Mouse (Mus musculus): Measurements from ENCODE around the gene Adra1b. TPM values are rescaled to one million over a fixed set of nuclear protein-coding genes. Genes with fewer than 3 reads are reported as not detected.

Adra1b gene
- polyA plus RNA-seq, 1 experiment from 2014 or later, result 0.42 TPM

- Histone ChIP-seq H3K4me2 (ENCODE audit: low read depth, low read length) (no peak overlapping the region), H3K9me3 (replicated peaks; ENCODE audit: control insufficient read depth, low read length) (no peaks in the 10 kb centered on the region), H3K9ac (replicated peaks; ENCODE audit: low read length) (no peak overlapping the region), H3K27ac (replicated peaks; ENCODE audit: low read depth, low read length) (no peak overlapping the region), H3K4me3 (ENCODE audit: low read depth, low read length) (no peak overlapping the region), H3K27me3 (ENCODE audit: control insufficient read depth, insufficient read depth, low read length) (no peaks in the 10 kb centered on the region), H3K36me3 (replicated peaks; ENCODE audit: control insufficient read depth, insufficient read depth, low read depth, low read length) (no peaks in the 10 kb centered on the region), H3K4me1 (ENCODE audit: control insufficient read depth, insufficient read depth, low read length) (no peaks in the 10 kb centered on the region)
- DNase-seq (ENCODE audit: low spot score) (no peak), ATAC-seq (replicated peaks; ENCODE audit: insufficient number of reproducible peaks, low FRiP score, low TSS enrichment, low read depth) (no peak)
- 92% methylated on average over 4 of the region's 4 CpGs for WGBS
Measured at GRCm38 (mm10) chr11:43826769-43827168, 74.2 kb downstream of the Adra1b start.

GRCm38 (mm10) chr11:43823349-43823748, 77.7 kb downstream of the Adra1b start:
- no peak for ATAC-seq (replicated peaks; ENCODE audit: insufficient number of reproducible peaks, low FRiP score, low TSS enrichment, low read depth)
- Histone ChIP-seq H3K36me3 (replicated peaks; ENCODE audit: control insufficient read depth, insufficient read depth, low read depth, low read length) (no peaks in the 10 kb centered on the region), H3K9ac (replicated peaks; ENCODE audit: low read length) (no peak overlapping the region), H3K9me3 (replicated peaks; ENCODE audit: control insufficient read depth, low read length) (no peaks in the 10 kb centered on the region), H3K4me3 (ENCODE audit: low read depth, low read length) (no peak overlapping the region), H3K27me3 (ENCODE audit: control insufficient read depth, insufficient read depth, low read length) (no peaks in the 10 kb centered on the region), H3K27ac (replicated peaks; ENCODE audit: low read depth, low read length) (no peak overlapping the region), H3K4me2 (ENCODE audit: low read depth, low read length) (no peak overlapping the region), H3K4me1 (ENCODE audit: control insufficient read depth, insufficient read depth, low read length) (no peaks in the 10 kb centered on the region)
- no peak for DNase-seq (ENCODE audit: low spot score)
- WGBS, result 76% methylated on average over 5 of the region's 5 CpGs

- no peak for DNase-seq (ENCODE audit: low spot score)
- H3K27ac ChIP-seq (replicated peaks; ENCODE audit: low read depth, low read length), result no peak overlapping the region
- H3K9ac ChIP-seq (replicated peaks; ENCODE audit: low read length), result no peak overlapping the region
- H3K36me3 ChIP-seq (replicated peaks; ENCODE audit: control insufficient read depth, insufficient read depth, low read depth, low read length), result no peaks in the 10 kb centered on the region
- H3K4me1 ChIP-seq (ENCODE audit: control insufficient read depth, insufficient read depth, low read length), result no peaks in the 10 kb centered on the region
- no peak overlapping the region for H3K4me3 ChIP-seq (ENCODE audit: low read depth, low read length)
- no peaks in the 10 kb centered on the region for H3K9me3 ChIP-seq (replicated peaks; ENCODE audit: control insufficient read depth, low read length)
- no peaks in the 10 kb centered on the region for H3K27me3 ChIP-seq (ENCODE audit: control insufficient read depth, insufficient read depth, low read length)
- H3K4me2 ChIP-seq (ENCODE audit: low read depth, low read length), result no peak overlapping the region
- WGBS, result 84% methylated on average over 11 of the region's 11 CpGs
- ATAC-seq (replicated peaks; ENCODE audit: insufficient number of reproducible peaks, low FRiP score, low TSS enrichment, low read depth), result no peak
Measured at GRCm38 (mm10) chr11:43820552-43821460, 80.2 kb downstream of the Adra1b start.

GRCm38 (mm10) chr11:43817368-43817923, 83.6 kb downstream of the Adra1b start:
- Histone ChIP-seq H3K4me3 (ENCODE audit: low read depth, low read length) (no peak overlapping the region), H3K27me3 (ENCODE audit: control insufficient read depth, insufficient read depth, low read length) (no peaks in the 10 kb centered on the region), H3K27ac (replicated peaks; ENCODE audit: low read depth, low read length) (no peak overlapping the region), H3K9me3 (replicated peaks; ENCODE audit: control insufficient read depth, low read length) (no peaks in the 10 kb centered on the region), H3K4me2 (ENCODE audit: low read depth, low read length) (no peak overlapping the region), H3K36me3 (replicated peaks; ENCODE audit: control insufficient read depth, insufficient read depth, low read depth, low read length) (no peaks in the 10 kb centered on the region), H3K9ac (replicated peaks; ENCODE audit: low read length) (no peak overlapping the region), H3K4me1 (ENCODE audit: control insufficient read depth, insufficient read depth, low read length) (no peaks in the 10 kb centered on the region)
- WGBS, result 70% methylated on average over 9 of the region's 9 CpGs
- DNase-seq (ENCODE audit: low spot score) (no peak), ATAC-seq (replicated peaks; ENCODE audit: insufficient number of reproducible peaks, low FRiP score, low TSS enrichment, low read depth) (no peak)

GRCm38 (mm10) chr11:43812535-43812934, 88.5 kb downstream of the Adra1b start:
- WGBS, result 63% methylated on average over 5 of the region's 5 CpGs
- Histone ChIP-seq H3K4me3 (ENCODE audit: low read depth, low read length) (no peak overlapping the region), H3K9ac (replicated peaks; ENCODE audit: low read length) (no peak overlapping the region), H3K27me3 (ENCODE audit: control insufficient read depth, insufficient read depth, low read length) (no peaks in the 10 kb centered on the region), H3K4me1 (ENCODE audit: control insufficient read depth, insufficient read depth, low read length) (no peaks in the 10 kb centered on the region), H3K36me3 (replicated peaks; ENCODE audit: control insufficient read depth, insufficient read depth, low read depth, low read length) (no peaks in the 10 kb centered on the region), H3K9me3 (replicated peaks; ENCODE audit: control insufficient read depth, low read length) (no peaks in the 10 kb centered on the region), H3K4me2 (ENCODE audit: low read depth, low read length) (no peak overlapping the region), H3K27ac (replicated peaks; ENCODE audit: low read depth, low read length) (no peak overlapping the region)
- no peak for DNase-seq (ENCODE audit: low spot score)
- no peak for ATAC-seq (replicated peaks; ENCODE audit: insufficient number of reproducible peaks, low FRiP score, low TSS enrichment, low read depth)

- no peaks in the 10 kb centered on the region for H3K9me3 ChIP-seq (replicated peaks; ENCODE audit: control insufficient read depth, low read length)
- no peak overlapping the region for H3K4me2 ChIP-seq (ENCODE audit: low read depth, low read length)
- H3K36me3 ChIP-seq (replicated peaks; ENCODE audit: control insufficient read depth, insufficient read depth, low read depth, low read length), result no peaks in the 10 kb centered on the region
- H3K4me1 ChIP-seq (ENCODE audit: control insufficient read depth, insufficient read depth, low read length), result no peaks in the 10 kb centered on the region
- 83% methylated on average over 5 of the region's 5 CpGs for WGBS
- DNase-seq (ENCODE audit: low spot score) (no peak), ATAC-seq (replicated peaks; ENCODE audit: insufficient number of reproducible peaks, low FRiP score, low TSS enrichment, low read depth) (no peak)
- no peak overlapping the region for H3K9ac ChIP-seq (replicated peaks; ENCODE audit: low read length)
- no peaks in the 10 kb centered on the region for H3K27me3 ChIP-seq (ENCODE audit: control insufficient read depth, insufficient read depth, low read length)
- H3K4me3 ChIP-seq (ENCODE audit: low read depth, low read length), result no peak overlapping the region
- H3K27ac ChIP-seq (replicated peaks; ENCODE audit: low read depth, low read length), result no peak overlapping the region
Measured at GRCm38 (mm10) chr11:43807732-43808131, 93.3 kb downstream of the Adra1b start.

- H3K9ac ChIP-seq (replicated peaks; ENCODE audit: low read length), result no peak overlapping the region
- ATAC-seq (replicated peaks; ENCODE audit: insufficient number of reproducible peaks, low FRiP score, low TSS enrichment, low read depth) (no peak), DNase-seq (ENCODE audit: low spot score) (peak; percentile 14)
- WGBS, result 69% methylated on average over 8 of the region's 8 CpGs
- H3K4me3 ChIP-seq (ENCODE audit: low read depth, low read length), result no peak overlapping the region
- H3K4me1 ChIP-seq (ENCODE audit: control insufficient read depth, insufficient read depth, low read length), result no peaks in the 10 kb centered on the region
- H3K27me3 ChIP-seq (ENCODE audit: control insufficient read depth, insufficient read depth, low read length), result no peaks in the 10 kb centered on the region
- no peaks in the 10 kb centered on the region for H3K9me3 ChIP-seq (replicated peaks; ENCODE audit: control insufficient read depth, low read length)
- H3K27ac ChIP-seq (replicated peaks; ENCODE audit: low read depth, low read length), result no peak overlapping the region
- no peaks in the 10 kb centered on the region for H3K36me3 ChIP-seq (replicated peaks; ENCODE audit: control insufficient read depth, insufficient read depth, low read depth, low read length)
- no peak overlapping the region for H3K4me2 ChIP-seq (ENCODE audit: low read depth, low read length)
Measured at GRCm38 (mm10) chr11:43795992-43796391, 105.0 kb downstream of the Adra1b start.

GRCm38 (mm10) chr11:43790446-43790845, 110.6 kb downstream of the Adra1b start:
- H3K27me3 ChIP-seq (ENCODE audit: control insufficient read depth, insufficient read depth, low read length), result no peaks in the 10 kb centered on the region
- 84% methylated on average over 6 of the region's 6 CpGs for WGBS
- no peak for ATAC-seq (replicated peaks; ENCODE audit: insufficient number of reproducible peaks, low FRiP score, low TSS enrichment, low read depth)

More at GRCm38 (mm10) chr11:43790446-43790845, 110.6 kb downstream of the Adra1b start:
- Histone ChIP-seq H3K9me3 (replicated peaks; ENCODE audit: control insufficient read depth, low read length) (no peaks in the 10 kb centered on the region), H3K9ac (replicated peaks; ENCODE audit: low read length) (no peak overlapping the region), H3K36me3 (replicated peaks; ENCODE audit: control insufficient read depth, insufficient read depth, low read depth, low read length) (no peaks in the 10 kb centered on the region), H3K4me2 (ENCODE audit: low read depth, low read length) (no peak overlapping the region), H3K27ac (replicated peaks; ENCODE audit: low read depth, low read length) (no peak overlapping the region), H3K4me3 (ENCODE audit: low read depth, low read length) (no peak overlapping the region), H3K4me1 (ENCODE audit: control insufficient read depth, insufficient read depth, low read length) (no peaks in the 10 kb centered on the region)
- no peak for DNase-seq (ENCODE audit: low spot score)

All from embryonic facial prominence, embryonic 11.5 days (tissue).